8 mouse cellular contexts compared by ENCODE assay signal in the genomic region with DNA sequence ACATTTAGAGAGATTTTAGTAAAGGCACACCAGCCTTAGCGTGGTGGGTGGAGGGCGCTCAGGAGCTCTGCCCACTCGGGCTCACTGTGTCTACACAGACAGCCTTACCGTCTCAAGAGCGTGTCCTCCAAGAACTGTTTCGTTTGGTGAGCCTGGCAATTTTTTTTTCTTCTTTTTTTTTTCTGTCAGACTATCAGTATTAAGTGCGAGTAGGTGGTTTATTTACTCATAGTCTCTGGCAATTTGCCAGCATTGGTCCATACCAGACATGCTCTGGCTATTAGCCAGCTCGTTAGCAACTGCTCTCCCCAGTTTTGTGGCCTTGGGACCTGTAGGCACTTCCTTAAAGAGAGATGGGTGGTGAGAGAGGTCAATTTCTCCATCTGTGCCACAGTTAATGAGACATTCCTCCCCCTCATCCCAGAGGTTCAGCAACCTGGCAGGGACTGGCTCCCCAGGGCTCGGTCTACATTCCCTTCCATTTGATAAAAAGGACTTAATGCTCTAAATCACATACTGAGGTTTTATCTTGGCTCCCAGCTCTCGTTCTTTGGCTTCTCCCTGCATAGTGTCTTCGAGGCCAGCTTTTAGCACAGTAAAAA.
A peak's percentile ranks its signal among the peaks of the same experiment; 100 is the strongest.
DNase-seq lines count a peak whose midpoint lies in the region; ATAC-seq and TF ChIP-seq lines count a peak whose summit lies in the region.

No protein-coding gene starts in this region.

- DNase-seq in adrenal gland, postnatal 14 days: peak; percentile 32
- DNase-seq in adrenal gland, adult 18-20 months (ENCODE audit: low spot score in 2 of 2): no peak
- DNase-seq in urinary bladder, postnatal 14 days (ENCODE audit: low spot score): peak; percentile 13
- no peak for DNase-seq in urinary bladder, postnatal 25 days (ENCODE audit: low spot score)
- peak; percentile 37 for DNase-seq in kidney, postnatal 10 days
- DNase-seq in midbrain, postnatal 0 days (ENCODE audit: low spot score): peak; percentile 42
- no peak for DNase-seq in thymus, adult 18-20 months

- no peak overlapping the region for H3K9ac ChIP-seq in midbrain, postnatal 0 days (replicated peaks; ENCODE audit: low read length, poor library complexity, severe bottlenecking)

- no peak overlapping the region for H3K4me3 ChIP-seq in midbrain, postnatal 0 days (ENCODE audit: low read depth, low read length)

- no peak overlapping the region for H3K27ac ChIP-seq in midbrain, postnatal 0 days (ENCODE audit: low read depth, low read length)

- no peak overlapping the region for H3K4me2 ChIP-seq in midbrain, postnatal 0 days (ENCODE audit: low read depth, low read length, poor library complexity, severe bottlenecking)

- peaks cover 5% of the 10 kb centered on the region; the same call in 1 of the 2 replicates for H3K4me1 ChIP-seq in midbrain, postnatal 0 days (ENCODE audit: insufficient read depth, low read length)

- H3K36me3 ChIP-seq in midbrain, postnatal 0 days (ENCODE audit: insufficient read depth, low read length): no peaks in the 10 kb centered on the region

- no peaks in the 10 kb centered on the region for H3K9me3 ChIP-seq in midbrain, postnatal 0 days (ENCODE audit: low read length)

- WGBS in midbrain, postnatal 0 days: 56% methylated on average over 11 of the region's 11 CpGs

- no peak for ATAC-seq in midbrain, postnatal 0 days (ENCODE audit: low FRiP score)
- no peak for ATAC-seq in granulocyte monocyte progenitor cell, adult 5-6 weeks (replicated peaks; ENCODE audit: poor library complexity, severe bottlenecking)

- no peaks in the 10 kb centered on the region for H3K27me3 ChIP-seq in midbrain, postnatal 0 days (ENCODE audit: insufficient read depth, low read length)

- no peak for TF ChIP-seq CTCF in midbrain, postnatal 0 days (IDR thresholded peaks at IDR 0.05)

Comparison
In these comparisons a context has a peak if more than half of its experiments do, and no peak if none do; other contexts are left out.
1. DNase-seq: peak in adrenal gland, postnatal 14 days (single experiment), urinary bladder, postnatal 14 days (single experiment), kidney, postnatal 10 days (single experiment) and midbrain, postnatal 0 days (single experiment); none in adrenal gland, adult 18-20 months (0 of 2), urinary bladder, postnatal 25 days (single experiment) and thymus, adult 18-20 months (0 of 2).